ENCODE assay signal across 7 mouse cellular contexts in genomic region chr13:19698524-19699173, GRCm38 (mm10). TPM values are rescaled to one million over a fixed set of nuclear protein-coding genes. Genes with fewer than 3 reads are reported as not detected.
DNase-seq lines count a peak whose midpoint lies in the region; ATAC-seq and TF ChIP-seq lines count a peak whose summit lies in the region.

No protein-coding gene starts in this region.

- no peaks in the 10 kb centered on the region for H3K4me1 ChIP-seq in liver, embryonic 11.5 days (replicated peaks; ENCODE audit: control insufficient read depth, insufficient read depth, low read length)
- H3K4me1 ChIP-seq in bone marrow, adult 2 months (ENCODE audit: control insufficient read depth, insufficient read depth, low read length): no peaks in the 10 kb centered on the region; the same call in 1 of the 2 replicates
- H3K4me1 ChIP-seq in forebrain, embryonic 12.5 days: no peaks in the 10 kb centered on the region
- H3K4me1 ChIP-seq in kidney, postnatal 0 days (replicated peaks; ENCODE audit: insufficient read depth, low read length): no peaks in the 10 kb centered on the region
- no peaks in the 10 kb centered on the region for H3K4me1 ChIP-seq in midbrain, embryonic 15.5 days

- H3K9ac ChIP-seq in liver, embryonic 11.5 days (ENCODE audit: low read depth, low read length): no peak overlapping the region
- no peak overlapping the region for H3K9ac ChIP-seq in forebrain, embryonic 12.5 days
- no peak overlapping the region for H3K9ac ChIP-seq in kidney, postnatal 0 days (ENCODE audit: low read depth, low read length)
- no peak overlapping the region for H3K9ac ChIP-seq in midbrain, embryonic 15.5 days

- H3K9me3 ChIP-seq in liver, embryonic 11.5 days (ENCODE audit: control insufficient read depth, low read length): no peaks in the 10 kb centered on the region
- H3K9me3 ChIP-seq in forebrain, embryonic 12.5 days: no peaks in the 10 kb centered on the region
- H3K9me3 ChIP-seq in kidney, postnatal 0 days (replicated peaks; ENCODE audit: low read length): no peaks in the 10 kb centered on the region
- H3K9me3 ChIP-seq in midbrain, embryonic 15.5 days: no peaks in the 10 kb centered on the region

- H3K36me3 ChIP-seq in liver, embryonic 11.5 days (ENCODE audit: control insufficient read depth, insufficient read depth, low read length): no peaks in the 10 kb centered on the region
- no peaks in the 10 kb centered on the region for H3K36me3 ChIP-seq in forebrain, embryonic 12.5 days (replicated peaks)
- no peaks in the 10 kb centered on the region for H3K36me3 ChIP-seq in kidney, postnatal 0 days (ENCODE audit: insufficient read depth, low read length)
- no peaks in the 10 kb centered on the region for H3K36me3 ChIP-seq in midbrain, embryonic 15.5 days (replicated peaks)

- DNase-seq in liver, embryonic 11.5 days (ENCODE audit: low spot score): peak; percentile 39
- no peak for DNase-seq in liver
- DNase-seq in kidney, postnatal 0 days (ENCODE audit: low spot score): peak; percentile 90
- no peak for DNase-seq in thymus, postnatal 36 days

- ATAC-seq in liver, embryonic 11.5 days (replicated peaks; ENCODE audit: low FRiP score): 0 out of 2 replicates have a peak, but pooled peaks have one; percentile 18
- ATAC-seq in forebrain, embryonic 12.5 days (ENCODE audit: low FRiP score): peak; percentile 49; the same call in 1 of the 2 replicates
- ATAC-seq in kidney, postnatal 0 days (replicated peaks; ENCODE audit: low FRiP score, low read depth): 0 out of 2 replicates have a peak, but pooled peaks have one; percentile 36
- peak; percentile 62 for ATAC-seq in midbrain, embryonic 15.5 days (replicated peaks)

- peak; percentile 39 for TF ChIP-seq CTCF in bone marrow, adult 2 months (IDR thresholded peaks at IDR 0.05; ENCODE audit: control insufficient read depth, insufficient read depth, low read length)
- peak; percentile 97 for TF ChIP-seq CTCF in kidney, postnatal 0 days (IDR thresholded peaks at IDR 0.05; ENCODE audit: low read depth)

- 30% methylated on average over 12 of the region's 12 CpGs for WGBS in liver, embryonic 11.5 days
- WGBS in bone marrow, adult 2 months: 34% methylated on average over 12 of the region's 12 CpGs
- 24% methylated on average over 12 of the region's 12 CpGs for WGBS in forebrain, embryonic 12.5 days
- WGBS in kidney, postnatal 0 days: 25% methylated on average over 12 of the region's 12 CpGs
- WGBS in midbrain, embryonic 15.5 days: 22% methylated on average over 12 of the region's 12 CpGs

- no peak overlapping the region for H3K4me2 ChIP-seq in liver, embryonic 11.5 days
- no peak overlapping the region for H3K4me2 ChIP-seq in forebrain, embryonic 12.5 days
- no peak overlapping the region for H3K4me2 ChIP-seq in kidney, postnatal 0 days (ENCODE audit: low read length)
- H3K4me2 ChIP-seq in midbrain, embryonic 15.5 days: no peak overlapping the region

- no peak overlapping the region for H3K27ac ChIP-seq in liver, embryonic 11.5 days (ENCODE audit: low read depth, low read length)
- no peak overlapping the region for H3K27ac ChIP-seq in bone marrow, adult 2 months (ENCODE audit: control insufficient read depth, insufficient read depth, low read depth, low read length, poor library complexity)
- H3K27ac ChIP-seq in forebrain, embryonic 12.5 days: no peak overlapping the region
- no peak overlapping the region for H3K27ac ChIP-seq in kidney, postnatal 0 days
- H3K27ac ChIP-seq in midbrain, embryonic 15.5 days: no peak overlapping the region

- no peak overlapping the region for H3K4me3 ChIP-seq in liver, embryonic 11.5 days (ENCODE audit: low read depth, low read length)
- H3K4me3 ChIP-seq in bone marrow, adult 2 months (replicated peaks; ENCODE audit: control insufficient read depth, low read depth, low read length): no peak overlapping the region
- no peak overlapping the region for H3K4me3 ChIP-seq in forebrain, embryonic 12.5 days (replicated peaks)
- no peak overlapping the region for H3K4me3 ChIP-seq in kidney, postnatal 0 days (replicated peaks; ENCODE audit: low read depth, low read length)
- H3K4me3 ChIP-seq in midbrain, embryonic 15.5 days: no peak overlapping the region

- no peak for TF ChIP-seq POLR2A in bone marrow, adult 2 months (IDR thresholded peaks at IDR 0.05; ENCODE audit: borderline replicate concordance, control insufficient read depth, low read depth, low read length)

- H3K27me3 ChIP-seq in liver, embryonic 11.5 days (replicated peaks; ENCODE audit: control insufficient read depth, insufficient read depth, low read length): 0 out of 2 replicates have a peak, but pooled peaks cover 4% of the 10 kb centered on the region
- peaks cover 6% of the 10 kb centered on the region; the same call in 1 of the 2 replicates for H3K27me3 ChIP-seq in forebrain, embryonic 12.5 days
- H3K27me3 ChIP-seq in kidney, postnatal 0 days (ENCODE audit: insufficient read depth, low read length): no peaks in the 10 kb centered on the region
- peaks cover 4% of the 10 kb centered on the region; the same call in 1 of the 2 replicates for H3K27me3 ChIP-seq in midbrain, embryonic 15.5 days (replicated peaks)

RNA-seq across cellular contexts. Expression of gene Nme8, which starts 1.1 kb away (rescaled TPM):
- not detected in 2 replicates for polyA plus RNA-seq in liver, embryonic 11.5 days (2014; fragmentation: Nextera tagmentation; extraction: Ambion mirVana)
- not detected in 2 replicates for polyA plus RNA-seq in bone marrow, adult 2 months (2011; ENCODE audit: insufficient read depth, insufficient read length, low replicate concordance, missing spikeins)
- polyA plus RNA-seq in forebrain, embryonic 12.5 days (2016; fragmentation: Nextera tagmentation; extraction: Ambion mirVana): not detected in 2 replicates
- polyA plus RNA-seq in kidney, postnatal 0 days (2015; fragmentation: Nextera tagmentation; extraction: Ambion mirVana): not detected in 2 replicates
- 0.15 TPM in 1 of 2 replicates, not detected in the other for polyA plus RNA-seq in midbrain, embryonic 15.5 days (2015; fragmentation: Nextera tagmentation; extraction: Ambion mirVana)

Comparison
In these comparisons a context has a peak if more than half of its experiments do, and no peak if none do; other contexts are left out.
1. DNase-seq: peak in liver, embryonic 11.5 days (single experiment) and kidney, postnatal 0 days (single experiment); none in liver (single experiment) and thymus, postnatal 36 days (0 of 2).
2. Peak in every context shown above with its lines, with median percentiles within 50 percentile points of each other: ATAC-seq.